Mouse (Mus musculus): Measurements from ENCODE around the gene Cdk16.
"Not testable (repeated sequence)": the region's sequence is repeated elsewhere in the genome, so short reads cannot be mapped to it uniquely, and the experiment has no call there.

Gene Cdk16

GRCm38 (mm10) chrX:20687519-20688067 lies at the start of gene Cdk16:
Cdk16 (plus strand) TSS chrX:20687954.
- peak; percentile 80 for DNase-seq

DNA sequence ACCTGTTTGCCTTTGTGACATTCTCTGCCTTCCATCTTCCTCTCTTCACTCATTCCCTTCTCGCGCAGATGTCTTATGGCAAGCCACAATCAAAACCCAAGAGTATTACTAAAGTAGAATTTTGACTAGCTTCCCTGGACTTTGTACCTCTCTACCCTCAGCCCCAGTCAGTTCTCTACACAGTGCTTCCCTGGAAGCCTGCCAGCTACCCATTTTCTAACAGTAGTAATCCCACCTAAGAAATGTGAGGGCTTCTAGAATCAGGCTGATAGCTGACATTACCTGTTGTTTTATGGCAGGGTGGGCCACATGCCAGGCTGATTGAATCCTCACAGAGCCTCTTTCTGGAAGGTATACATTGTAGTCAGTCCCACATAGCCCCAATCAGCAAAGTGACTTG lies 49.6 kb upstream of the Cdk16 start:
- no peak for DNase-seq

DNA sequence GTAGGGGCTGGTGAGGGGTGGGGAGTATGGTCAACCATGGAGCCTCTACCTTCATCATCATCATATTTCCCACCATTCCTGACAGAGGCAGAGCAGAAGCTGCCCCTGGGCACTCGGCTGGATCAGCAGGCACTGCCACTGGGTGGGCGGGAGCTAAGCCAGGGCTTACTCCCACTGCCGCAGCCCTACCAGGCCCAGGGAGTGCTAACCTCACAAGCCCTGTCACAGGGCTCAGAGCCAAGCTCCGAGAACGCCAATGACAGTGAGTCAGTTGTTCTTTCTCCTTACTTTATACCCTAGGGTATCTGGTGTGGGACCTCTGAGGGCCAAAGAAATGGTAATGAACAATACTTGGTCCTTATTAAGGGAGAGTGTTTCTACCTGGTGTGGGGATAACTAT lies 43.0 kb upstream of the Cdk16 start:
- DNase-seq, result no peak

- DNase-seq, result no peak
Observed at GRCm38 (mm10) chrX:20657593-20657992, 30.2 kb upstream of the Cdk16 start.

DNA sequence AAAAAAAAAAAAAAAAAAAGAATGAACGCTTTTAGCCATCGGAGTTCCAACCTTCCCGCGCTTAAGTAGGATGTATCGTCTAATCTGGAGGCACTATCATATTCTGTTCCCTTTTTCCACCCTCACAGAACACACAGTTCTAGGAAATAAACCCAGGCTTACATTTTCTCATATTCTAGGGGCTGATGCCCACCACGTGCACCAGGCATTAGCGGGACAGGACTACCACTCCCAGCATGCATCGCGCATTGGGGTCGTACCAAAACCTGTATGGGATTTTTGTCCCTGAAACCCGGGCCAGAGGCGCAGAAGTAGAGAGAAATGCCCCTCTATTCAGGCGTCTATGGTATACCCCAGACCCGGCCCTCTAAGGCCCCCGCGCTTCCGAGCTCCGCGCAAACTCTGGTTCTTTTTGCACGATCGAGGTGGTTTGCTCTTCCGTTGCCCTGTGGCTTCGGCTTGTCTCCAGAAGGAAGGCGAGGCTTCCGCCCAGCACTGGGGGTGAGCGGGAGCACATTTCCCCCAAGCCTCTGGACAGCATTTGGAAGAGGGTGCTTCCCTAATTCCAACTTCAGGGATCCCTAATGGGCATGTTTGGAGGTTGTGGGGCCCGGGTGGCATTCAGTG lies 29.6 kb upstream of the Cdk16 start, which contains the start of gene Uba1:
Gene Uba1, plus strand, starts transcription at position 301 of the 627 bp plus-strand sequence.
- DNase-seq, result peak; percentile 65

GRCm38 (mm10) chrX:20658891-20659406 lies 28.8 kb upstream of the Cdk16 start:
- no peak for DNase-seq

DNA sequence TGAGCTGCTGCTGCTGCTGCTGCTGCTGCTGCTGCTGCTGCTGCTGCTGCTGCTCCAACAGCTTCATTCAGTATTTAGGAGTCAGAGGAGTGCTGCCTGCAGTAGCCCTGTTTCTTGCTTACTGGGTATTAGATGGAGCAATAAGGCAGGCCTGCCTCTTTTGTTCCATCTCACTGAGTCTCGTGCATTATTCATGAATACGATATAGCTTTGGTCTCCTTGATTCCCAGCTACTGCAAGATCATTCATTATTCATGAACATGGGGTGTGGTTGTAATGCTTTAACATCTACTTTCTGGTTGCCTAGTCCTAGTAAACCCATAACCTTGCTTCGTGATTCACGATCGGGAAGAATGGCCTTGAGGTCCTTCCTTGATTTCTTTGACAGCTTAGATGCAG lies 25.4 kb upstream of the Cdk16 start:
- DNase-seq, result no peak

- DNase-seq, result peak; percentile 79
Observed at GRCm38 (mm10) chrX:20662716-20663443, 24.9 kb upstream of the Cdk16 start.

- no peak for DNase-seq
Observed at GRCm38 (mm10) chrX:20663444-20663790, 24.3 kb upstream of the Cdk16 start.

GRCm38 (mm10) chrX:20688068-20688547 lies 354 bp downstream of the Cdk16 start:
- DNase-seq, result peak; percentile 84

- DNase-seq, result peak; percentile 64
Observed at GRCm38 (mm10) chrX:20688615-20689014, 861 bp downstream of the Cdk16 start.

- peak; percentile 59 for DNase-seq
Observed at GRCm38 (mm10) chrX:20691566-20691965, 3.8 kb downstream of the Cdk16 start.

DNA sequence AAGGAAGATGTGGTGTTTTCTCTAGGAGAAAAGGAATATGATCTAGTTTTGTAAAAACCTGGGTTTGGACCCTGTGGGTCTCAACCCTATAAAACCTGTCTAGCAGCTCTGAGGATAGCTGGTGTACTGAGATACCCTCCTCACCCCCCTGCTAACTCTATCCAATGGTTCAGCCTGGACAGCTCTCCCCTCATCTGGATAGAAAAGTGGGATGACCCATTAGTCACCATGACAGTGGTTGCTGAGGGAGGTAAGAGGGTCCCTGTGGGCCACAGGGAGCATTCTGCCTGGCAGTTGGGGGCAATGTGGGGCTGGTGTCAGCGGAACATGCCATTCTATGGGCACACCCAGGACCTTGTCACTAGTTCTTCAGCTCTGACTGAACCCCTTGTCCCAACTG lies 4.9 kb downstream of the Cdk16 start:
- no peak for DNase-seq

DNA sequence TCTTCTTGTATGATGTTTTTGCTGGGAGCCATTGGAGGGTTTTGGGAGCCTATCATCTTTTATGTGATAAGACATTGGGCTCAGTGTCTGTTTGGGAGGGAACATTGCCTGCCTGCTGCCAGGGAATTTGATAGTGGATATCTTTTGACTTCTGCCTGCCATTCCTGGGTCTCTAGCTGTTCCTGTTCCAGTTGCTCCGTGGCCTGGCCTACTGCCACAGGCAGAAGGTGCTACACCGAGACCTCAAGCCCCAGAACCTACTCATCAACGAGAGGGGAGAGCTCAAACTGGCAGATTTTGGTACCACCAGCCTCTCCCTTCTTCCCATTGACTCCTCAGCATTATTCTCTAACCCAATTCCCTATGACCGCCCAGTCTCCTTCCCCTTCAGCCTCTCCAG lies 8.1 kb downstream of the Cdk16 start:
- DNase-seq, result no peak

- no peak for DNase-seq
Observed at GRCm38 (mm10) chrX:20703741-20704290, 16.1 kb downstream of the Cdk16 start, which contains the start of gene Usp11. Usp11 (plus strand) TSS chrX:20703906.

GRCm38 (mm10) chrX:20704295-20705082 lies 16.7 kb downstream of the Cdk16 start:
- peak; percentile 74 for DNase-seq

- no peak for DNase-seq
Observed at GRCm38 (mm10) chrX:20705083-20705402, 17.3 kb downstream of the Cdk16 start.

DNA sequence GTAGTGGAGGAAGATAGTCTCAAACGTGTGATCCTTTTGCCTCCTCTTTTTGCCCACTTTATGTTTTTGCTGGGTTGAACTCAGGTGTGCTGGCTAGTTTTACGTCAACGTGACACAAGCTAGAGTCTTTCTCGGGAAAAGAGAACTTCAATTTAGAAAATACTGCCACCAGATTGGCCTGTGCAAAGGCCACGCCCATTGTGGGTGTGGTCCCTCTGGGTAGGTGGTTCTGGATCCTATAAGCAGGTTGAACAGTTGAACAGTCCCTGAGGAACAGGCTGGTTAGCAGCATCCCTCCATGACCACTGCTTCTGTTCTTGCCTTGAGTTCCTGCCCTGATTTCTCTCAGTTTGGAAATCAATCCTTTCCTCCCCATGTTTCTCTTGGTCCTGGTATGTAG lies 40.9 kb downstream of the Cdk16 start:
- no peak for DNase-seq

DNA sequence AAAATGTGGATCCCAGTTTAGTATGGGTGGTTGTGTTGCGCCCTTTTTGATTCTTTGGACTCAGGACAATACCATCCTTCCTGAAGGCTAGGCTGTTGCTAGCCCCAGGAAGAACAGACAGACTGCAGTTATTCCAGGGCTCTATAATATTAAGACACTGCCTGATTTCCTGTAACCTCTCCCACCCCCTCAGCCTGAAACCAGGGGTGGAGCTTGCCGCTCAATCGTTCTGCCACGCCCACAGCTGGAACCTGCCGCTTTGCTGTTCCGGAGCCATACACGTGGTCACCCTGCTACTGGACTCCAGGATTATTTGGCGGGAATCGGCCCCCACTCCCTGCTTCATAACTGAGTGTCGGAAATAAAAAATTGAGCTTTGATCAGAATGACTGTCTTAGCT lies 42.3 kb downstream of the Cdk16 start:
- not testable (repeated sequence) for DNase-seq

- DNase-seq, result no peak
Observed at GRCm38 (mm10) chrX:20736479-20736878, 48.7 kb downstream of the Cdk16 start.

DNA sequence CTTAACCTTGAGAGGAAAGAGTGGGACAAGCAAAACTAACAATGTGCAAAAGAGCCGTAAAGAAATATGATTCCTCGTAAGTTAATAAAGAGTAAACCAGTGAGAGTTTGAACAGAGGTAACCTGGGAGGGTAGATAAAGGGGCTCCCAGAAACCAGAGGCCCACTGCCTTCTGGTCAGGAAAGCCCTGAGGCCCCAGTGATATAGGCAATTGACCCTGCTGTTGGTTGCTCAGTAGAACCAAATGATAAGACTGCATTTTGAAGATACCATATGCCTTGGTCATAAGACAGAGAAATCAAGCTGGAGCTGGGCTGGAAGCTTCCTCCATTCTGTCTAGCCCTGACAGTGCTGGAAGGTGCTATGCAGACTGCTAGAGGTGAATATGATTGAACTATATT lies 61.1 kb downstream of the Cdk16 start:
- no peak for DNase-seq
